Mouse (Mus musculus): ENCODE measurements around the gene Slain2.
"Not testable (repeated sequence)": the region's sequence is repeated elsewhere in the genome, so short reads cannot be mapped to it uniquely, and the experiment has no call there.

Slain2 gene

GRCm38 (mm10) chr5:72940906-72941432 lies 26.9 kb downstream of the Slain2 start:
- DNase-seq (ENCODE audit: low read depth in 1 of 2, low spot score in 2 of 2), result no peak

GRCm38 (mm10) chr5:72948136-72948535 lies 34.0 kb downstream of the Slain2 start:
- no peak for DNase-seq (ENCODE audit: low read depth in 1 of 2, low spot score in 2 of 2)

DNA sequence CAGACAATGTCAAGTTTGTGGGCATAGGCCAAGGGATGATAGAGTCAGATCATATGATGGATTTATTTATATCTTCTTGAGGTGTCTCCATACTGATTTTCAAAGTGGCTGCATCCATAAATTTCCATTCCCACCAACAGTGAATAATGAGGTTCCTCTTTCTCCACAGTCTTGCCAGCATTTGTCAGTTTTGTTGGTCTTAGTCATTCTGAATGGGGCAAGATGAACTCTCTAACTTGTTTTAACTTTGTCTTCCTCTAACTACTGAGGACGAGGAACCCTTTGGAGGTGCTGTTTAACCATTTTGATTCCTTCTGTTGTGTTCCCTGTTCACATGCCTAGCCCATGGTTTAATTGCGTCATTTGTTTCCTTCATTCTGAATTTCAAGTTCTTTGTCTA lies 36.1 kb downstream of the Slain2 start:
- DNase-seq (ENCODE audit: low read depth in 1 of 2, low spot score in 2 of 2), result no peak

DNA sequence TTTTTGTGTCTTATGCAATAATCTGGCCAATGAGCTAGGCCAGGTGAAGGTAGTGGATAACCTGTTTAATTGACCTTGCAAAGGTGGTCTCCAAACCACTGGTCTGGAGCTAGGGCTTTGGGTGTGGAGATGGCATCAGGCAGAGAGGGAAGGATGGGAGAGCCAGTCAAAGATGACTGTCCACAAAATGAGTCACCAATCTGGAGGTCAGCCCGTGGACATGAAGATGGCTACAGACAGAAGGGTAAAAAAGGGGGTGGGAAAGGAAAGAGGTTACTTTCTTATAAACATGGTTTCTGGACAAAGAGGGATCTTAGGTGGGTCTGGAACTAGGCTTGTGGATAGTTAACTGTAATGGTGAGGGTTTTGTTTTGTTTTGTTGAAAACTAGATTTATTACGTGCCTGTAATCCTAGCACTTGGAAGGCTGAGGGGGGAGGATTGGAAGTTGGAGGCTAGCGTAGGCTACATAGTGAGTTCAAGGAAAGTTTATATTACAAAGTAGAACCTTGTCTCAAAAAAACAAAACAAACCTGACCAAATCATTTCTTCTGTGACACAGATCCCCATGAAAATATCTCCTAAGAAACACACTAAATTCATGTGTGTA lies 40.0 kb downstream of the Slain2 start:
- DNase-seq (ENCODE audit: low read depth in 1 of 2, low spot score in 2 of 2), result no peak

GRCm38 (mm10) chr5:72957281-72957680 lies 43.2 kb downstream of the Slain2 start:
- no peak for DNase-seq (ENCODE audit: low read depth in 1 of 2, low spot score in 2 of 2)

GRCm38 (mm10) chr5:72960096-72960495 lies 46.0 kb downstream of the Slain2 start:
- DNase-seq (ENCODE audit: low read depth in 1 of 2, low spot score in 2 of 2), result no peak

- DNase-seq (ENCODE audit: low read depth in 1 of 2, low spot score in 2 of 2), result no peak
Observed at GRCm38 (mm10) chr5:72965706-72966105, 51.6 kb downstream of the Slain2 start.

DNA sequence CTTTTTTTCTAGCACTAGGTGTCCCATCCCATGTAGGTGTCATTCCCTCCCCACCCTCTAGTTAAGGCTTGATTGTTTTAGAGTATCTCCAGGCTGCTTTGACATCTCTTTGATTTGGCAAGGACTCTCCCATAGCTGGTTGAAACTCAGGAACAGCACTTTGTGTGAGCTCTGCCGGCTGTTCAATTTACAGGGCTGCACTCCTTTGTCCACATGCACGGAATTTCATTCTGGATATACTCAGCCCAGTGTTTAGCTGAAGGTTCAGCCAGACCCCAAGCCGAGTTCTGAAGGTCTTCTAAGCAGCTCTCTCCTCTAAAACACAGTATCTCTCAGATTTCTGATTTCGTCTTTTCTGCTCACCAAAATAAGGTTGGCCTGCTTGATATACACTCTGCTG lies 58.3 kb downstream of the Slain2 start:
- DNase-seq (ENCODE audit: low read depth in 1 of 2, low spot score in 2 of 2), result no peak

DNA sequence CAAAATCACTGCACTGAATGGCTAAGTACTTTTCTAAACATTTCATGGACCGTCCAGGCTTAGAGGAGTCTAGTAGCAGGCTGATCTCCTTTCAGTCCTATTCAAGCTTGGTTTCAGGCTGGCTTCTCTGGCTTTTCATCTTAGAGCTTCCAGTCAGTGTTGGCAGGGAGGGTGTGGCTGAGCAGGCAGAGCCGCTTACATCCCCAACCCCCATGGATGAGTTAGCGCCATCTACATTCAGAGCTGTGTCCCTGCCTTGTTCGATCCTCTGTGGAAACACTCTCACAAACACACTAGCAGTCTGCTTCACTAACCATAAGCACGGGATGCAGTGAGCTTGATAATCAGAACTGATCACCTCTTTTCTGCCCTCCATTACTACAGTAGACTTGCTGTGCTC lies 58.8 kb downstream of the Slain2 start:
- DNase-seq (ENCODE audit: low read depth in 1 of 2, low spot score in 2 of 2), result no peak

- DNase-seq (ENCODE audit: low read depth in 1 of 2, low spot score in 2 of 2), result no peak
Observed at GRCm38 (mm10) chr5:72974602-72975001, 60.5 kb downstream of the Slain2 start, which contains the start of gene Gm10135. Gene Gm10135 (minus strand): TSS chr5:72974702.

DNA sequence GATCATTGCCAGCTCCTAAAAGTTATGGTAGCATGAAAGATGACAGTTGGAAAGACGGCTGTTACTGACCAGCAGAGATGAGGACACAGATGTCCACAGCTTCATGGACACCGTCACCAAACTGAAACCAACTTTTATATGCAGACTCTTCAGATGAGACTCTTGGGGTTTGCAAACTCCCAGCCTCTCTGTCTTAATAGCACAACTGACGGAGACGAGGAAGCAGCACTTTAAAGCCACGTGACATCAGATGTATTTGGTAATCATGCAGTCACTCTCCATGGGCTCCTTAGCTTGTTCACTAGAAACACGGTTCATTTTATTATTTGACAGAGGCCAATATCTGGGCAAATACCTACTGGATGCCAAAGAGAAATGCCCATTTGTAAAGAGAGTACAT lies 61.9 kb downstream of the Slain2 start:
- DNase-seq (ENCODE audit: low read depth in 1 of 2, low spot score in 2 of 2), result no peak

DNA sequence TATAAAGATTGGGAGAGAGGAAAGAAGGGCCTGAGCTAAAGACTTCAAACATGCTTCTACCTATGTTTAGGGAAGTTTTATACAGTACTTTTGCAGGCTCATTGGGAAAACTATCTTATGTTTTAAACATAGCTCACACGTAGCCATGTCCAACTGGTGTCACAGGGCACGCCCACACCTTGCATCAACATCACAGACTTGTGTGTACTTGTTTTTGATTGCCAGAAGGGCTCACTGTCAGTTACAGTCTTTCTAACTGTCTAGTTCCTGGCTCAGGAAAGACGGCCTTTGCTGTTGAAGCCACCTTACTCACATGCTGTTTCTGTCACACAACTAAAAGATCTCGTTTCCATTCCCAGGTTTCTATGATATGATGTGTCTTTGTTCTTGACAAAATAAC lies 62.4 kb downstream of the Slain2 start:
- DNase-seq (ENCODE audit: low read depth in 1 of 2, low spot score in 2 of 2), result no peak

DNA sequence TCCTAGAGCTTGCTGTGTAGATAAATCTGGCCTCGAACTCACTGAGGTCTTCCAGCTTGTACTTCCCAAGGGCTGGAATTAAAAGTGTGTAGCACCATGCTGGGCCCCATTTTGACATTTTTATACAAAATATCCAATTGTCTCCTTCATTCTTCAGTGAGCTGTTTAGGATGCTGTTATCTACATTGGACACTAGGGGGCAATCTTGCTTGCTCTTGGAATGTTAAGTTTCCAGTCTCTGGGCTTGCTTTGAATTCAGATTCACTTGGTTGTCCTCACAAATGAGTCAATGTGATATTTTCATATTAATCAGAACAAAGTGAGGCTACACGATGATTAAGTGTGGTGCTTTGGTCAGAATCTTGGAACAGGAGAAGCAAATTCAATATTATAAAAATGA lies 70.0 kb downstream of the Slain2 start:
- no peak for DNase-seq (ENCODE audit: low read depth in 1 of 2, low spot score in 2 of 2)

- DNase-seq (ENCODE audit: low read depth in 1 of 2, low spot score in 2 of 2), result no peak
Observed at GRCm38 (mm10) chr5:72987786-72988185, 73.7 kb downstream of the Slain2 start.

DNA sequence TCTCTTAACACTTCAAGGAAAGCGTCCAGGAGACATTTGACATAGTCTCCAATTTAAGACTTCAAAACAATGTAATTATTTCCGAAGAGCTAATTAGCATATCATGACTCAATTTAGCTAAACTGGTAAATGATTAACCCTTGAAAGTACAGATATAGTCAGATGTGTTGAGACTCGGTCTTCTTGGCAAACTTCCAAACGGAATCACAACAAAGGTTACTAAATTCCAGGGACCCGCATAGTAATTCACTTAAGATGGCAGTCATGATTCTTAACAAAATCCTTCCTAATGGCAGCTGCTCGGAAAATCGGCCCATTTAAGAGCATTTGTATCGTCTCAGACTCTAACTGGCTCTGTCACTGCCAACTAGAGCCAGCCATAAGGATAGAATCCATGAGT lies 75.7 kb downstream of the Slain2 start:
- no peak for DNase-seq (ENCODE audit: low read depth in 1 of 2, low spot score in 2 of 2)

GRCm38 (mm10) chr5:72992474-72992873 lies 78.4 kb downstream of the Slain2 start:
- no peak for DNase-seq (ENCODE audit: low read depth in 1 of 2, low spot score in 2 of 2)

DNA sequence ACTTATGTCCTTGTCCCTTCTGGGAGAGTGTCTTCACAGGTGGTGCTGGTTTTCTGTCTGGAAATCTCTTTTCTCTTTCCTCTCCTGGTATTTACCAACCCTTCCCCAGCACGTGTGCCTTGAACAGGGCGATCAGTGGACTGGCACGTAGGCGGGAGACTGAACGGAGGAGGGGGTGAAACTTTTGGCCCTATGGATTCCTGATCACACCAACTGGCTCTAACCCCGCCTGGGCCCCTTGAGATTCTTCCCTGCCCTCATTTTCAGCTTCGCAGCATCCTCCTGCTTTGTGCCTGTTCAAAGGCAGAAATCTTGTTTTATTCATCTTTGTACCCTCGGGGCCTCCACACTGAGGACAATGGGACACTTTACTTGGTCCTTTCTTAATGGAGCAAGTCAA lies 80.3 kb downstream of the Slain2 start:
- DNase-seq (ENCODE audit: low read depth in 1 of 2, low spot score in 2 of 2), result no peak

GRCm38 (mm10) chr5:72994928-72995327 lies 80.8 kb downstream of the Slain2 start:
- no peak for DNase-seq (ENCODE audit: low read depth in 1 of 2, low spot score in 2 of 2)

- DNase-seq (ENCODE audit: low read depth in 1 of 2, low spot score in 2 of 2), result no peak
Observed at GRCm38 (mm10) chr5:72995379-72995778, 81.3 kb downstream of the Slain2 start.

- DNase-seq (ENCODE audit: low read depth in 1 of 2, low spot score in 2 of 2), result not testable (repeated sequence)
Observed at GRCm38 (mm10) chr5:72998546-72998945, 84.4 kb downstream of the Slain2 start.

- DNase-seq (ENCODE audit: low read depth in 1 of 2, low spot score in 2 of 2), result no peak
Observed at GRCm38 (mm10) chr5:73004046-73004445, 89.9 kb downstream of the Slain2 start.

DNA sequence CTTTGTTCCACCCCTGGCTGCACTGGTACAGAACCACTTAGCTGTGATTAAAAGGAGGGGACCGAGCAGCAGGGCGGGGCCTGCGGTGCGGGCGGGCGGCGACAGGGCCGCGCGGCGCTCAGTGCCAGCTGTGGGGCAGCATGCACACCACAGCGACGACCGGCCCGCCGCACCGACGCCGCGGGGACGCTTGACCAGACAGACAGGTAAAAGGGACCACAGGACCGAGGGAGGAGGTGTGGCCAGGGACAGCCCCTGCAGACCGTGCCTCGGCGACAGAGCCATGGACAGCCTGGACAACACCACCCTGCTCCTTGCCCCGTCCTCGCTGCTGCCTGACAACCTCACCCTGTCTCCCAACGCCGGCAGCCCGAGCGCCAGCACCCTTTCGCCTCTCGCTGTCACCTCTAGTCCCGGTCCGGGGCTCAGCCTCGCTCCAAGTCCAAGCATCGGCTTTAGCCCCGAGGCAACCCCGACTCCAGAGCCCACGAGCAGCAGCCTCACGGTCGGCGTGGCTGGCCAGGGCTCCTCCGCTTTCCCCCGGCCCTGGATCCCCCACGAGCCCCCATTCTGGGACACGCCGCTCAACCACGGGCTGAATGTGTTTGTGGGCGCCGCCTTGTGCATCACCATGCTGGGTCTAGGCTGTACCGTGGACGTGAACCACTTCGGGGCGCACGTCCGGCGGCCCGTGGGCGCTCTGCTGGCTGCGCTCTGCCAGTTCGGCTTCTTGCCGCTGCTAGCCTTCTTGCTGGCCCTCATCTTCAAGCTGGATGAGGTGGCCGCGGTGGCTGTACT lies 92.9 kb downstream of the Slain2 start, which contains the start of gene Slc10a4:
Gene Slc10a4 (plus strand): TSS at position 100 of the 798 bp plus-strand sequence.
- no peak for DNase-seq (ENCODE audit: low read depth in 1 of 2, low spot score in 2 of 2)
